Mouse (Mus musculus) neutrophil, adult 5-6 weeks (primary cell): ENCODE results near the gene Fat2. TPM values are rescaled to one million over a fixed set of nuclear protein-coding genes. Genes with fewer than 3 reads are reported as not detected.

ENCODE experiments used
- ATAC-seq: fragments of 151-379, 151-347 bp; 2 replicates; pipeline ENCODE4 v1.8.0; 2017; ENCODE audit warnings: mild to moderate bottlenecking, moderate TSS enrichment; ENCODE audit not compliant: insufficient number of reproducible peaks, poor library complexity, low FRiP score, severe bottlenecking; ENCODE audit errors: extremely low read depth
- total RNA-seq: library from RNA; stranded (forward); fragments of 200-1000 nt; gene quantifications from 2 replicates; pipeline ENCODE4 v1.2.3, GENCODE M21; 2017

Fat2 gene
- total RNA-seq = not detected in 2 replicates

- no peak for ATAC-seq
Measured at GRCm38 (mm10) chr11:55336101-55336891, at the start of gene Fat2. TSS of gene Fat2 (minus strand) at chr11:55336564.

DNA sequence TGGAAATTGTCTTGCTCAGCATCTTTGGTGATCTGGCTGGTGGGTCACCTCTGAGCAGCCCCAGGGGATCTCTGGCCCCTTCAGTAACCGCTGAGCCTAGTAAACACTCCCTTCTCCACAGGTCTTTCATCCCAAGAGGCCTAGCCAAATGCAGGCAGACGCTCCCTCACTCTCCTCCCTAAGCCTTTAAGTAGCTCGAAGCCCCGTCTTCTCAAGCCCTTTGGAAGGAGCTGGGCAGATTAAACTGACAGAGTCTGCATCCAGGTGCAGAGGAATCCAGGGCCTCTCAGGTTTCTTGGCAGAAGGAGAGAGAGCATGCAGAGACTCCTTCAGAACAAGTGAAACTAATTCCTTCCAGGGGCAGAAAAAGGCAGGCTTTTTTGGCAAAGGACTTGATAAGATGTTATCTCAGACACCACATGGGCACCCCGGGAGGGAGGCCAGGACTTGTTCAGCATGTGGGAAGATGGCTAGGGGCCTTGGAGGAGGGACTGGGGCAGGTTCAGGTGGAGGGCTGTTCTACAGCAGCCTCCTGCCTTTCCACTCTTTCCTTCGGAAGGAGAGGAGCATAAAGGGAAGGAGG lies 47.2 kb upstream of the Fat2 start:
- no peak for ATAC-seq

DNA sequence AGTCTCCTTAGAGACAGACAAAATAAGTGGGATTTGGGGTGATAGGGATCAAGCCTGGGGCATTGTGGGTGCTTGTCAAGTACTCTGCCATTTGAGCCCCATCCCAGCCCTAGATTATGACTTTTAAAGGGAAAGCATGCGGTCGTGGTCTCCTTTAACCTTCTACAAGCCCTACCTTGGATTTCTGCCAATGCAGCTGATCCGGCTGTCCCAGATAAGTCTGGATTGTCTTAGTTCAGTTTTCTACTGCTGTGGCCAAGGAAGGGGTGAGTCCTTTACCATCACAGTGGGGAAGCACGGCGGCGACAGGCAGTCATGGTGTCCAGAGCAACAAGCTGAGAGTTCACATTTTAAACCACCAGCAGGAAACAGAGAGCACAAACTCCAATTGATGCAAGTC lies 44.5 kb upstream of the Fat2 start:
- no peak for ATAC-seq

- no peak for ATAC-seq
Measured at GRCm38 (mm10) chr11:55378371-55378770, 42.0 kb upstream of the Fat2 start.

DNA sequence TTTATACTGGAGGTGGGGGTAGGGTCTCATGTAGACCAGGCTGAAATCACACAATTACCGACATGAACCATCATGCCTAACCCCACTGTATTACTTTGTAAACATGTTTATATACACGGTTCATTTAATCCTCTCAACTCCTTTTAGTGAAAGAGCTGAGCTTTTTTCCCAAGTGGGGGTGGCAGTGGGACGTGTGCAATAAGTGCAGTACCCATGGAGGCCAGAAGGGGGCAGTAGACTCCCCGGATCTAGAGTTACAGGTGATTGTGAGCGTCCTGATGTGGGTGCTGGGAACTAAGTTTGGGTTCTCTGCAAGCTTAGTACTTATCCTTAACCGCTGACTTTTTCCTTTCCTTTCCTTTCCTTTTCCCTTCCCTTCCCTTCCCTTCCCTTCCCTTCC lies 37.5 kb upstream of the Fat2 start:
- ATAC-seq = no peak

DNA sequence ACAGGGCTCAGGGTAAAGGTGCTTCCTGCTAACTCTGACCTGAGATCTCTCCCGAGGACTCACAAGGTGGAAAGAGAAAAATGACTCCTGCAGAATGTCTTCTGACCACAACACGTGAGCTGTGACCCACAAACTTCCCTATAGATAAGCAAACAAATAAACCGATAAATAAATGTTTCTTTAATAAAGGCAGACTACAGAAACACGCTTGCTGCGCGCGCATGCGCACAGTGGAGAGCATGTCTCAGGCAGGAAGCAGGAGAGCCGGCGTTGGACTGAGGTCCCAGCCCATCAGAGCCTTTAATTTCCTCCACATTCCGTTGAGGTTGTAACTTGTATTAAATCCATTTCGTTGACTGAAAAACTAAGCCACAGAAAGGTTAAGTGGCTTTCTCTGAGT lies 37.0 kb upstream of the Fat2 start:
- ATAC-seq = no peak

- ATAC-seq = no peak
Measured at GRCm38 (mm10) chr11:55372001-55372400, 35.6 kb upstream of the Fat2 start.

DNA sequence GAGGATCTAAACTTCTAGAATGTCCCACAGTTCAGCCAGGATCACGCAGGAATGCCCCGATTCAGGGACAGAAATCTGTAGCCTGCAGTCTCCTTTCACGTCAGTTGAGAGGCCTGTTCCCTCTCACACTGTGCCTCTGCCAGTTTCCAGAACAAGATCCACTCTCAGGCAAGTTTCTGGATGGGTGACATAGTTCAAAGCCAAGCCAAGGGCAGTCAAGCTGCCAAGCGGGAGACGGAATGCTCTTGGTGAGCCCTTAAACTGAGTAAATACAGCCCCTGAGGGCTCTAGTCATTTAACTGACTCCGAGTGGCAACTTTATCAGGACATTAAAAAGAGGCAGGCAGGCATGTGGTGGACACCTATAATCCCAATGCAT lies 32.7 kb upstream of the Fat2 start:
- no peak for ATAC-seq

DNA sequence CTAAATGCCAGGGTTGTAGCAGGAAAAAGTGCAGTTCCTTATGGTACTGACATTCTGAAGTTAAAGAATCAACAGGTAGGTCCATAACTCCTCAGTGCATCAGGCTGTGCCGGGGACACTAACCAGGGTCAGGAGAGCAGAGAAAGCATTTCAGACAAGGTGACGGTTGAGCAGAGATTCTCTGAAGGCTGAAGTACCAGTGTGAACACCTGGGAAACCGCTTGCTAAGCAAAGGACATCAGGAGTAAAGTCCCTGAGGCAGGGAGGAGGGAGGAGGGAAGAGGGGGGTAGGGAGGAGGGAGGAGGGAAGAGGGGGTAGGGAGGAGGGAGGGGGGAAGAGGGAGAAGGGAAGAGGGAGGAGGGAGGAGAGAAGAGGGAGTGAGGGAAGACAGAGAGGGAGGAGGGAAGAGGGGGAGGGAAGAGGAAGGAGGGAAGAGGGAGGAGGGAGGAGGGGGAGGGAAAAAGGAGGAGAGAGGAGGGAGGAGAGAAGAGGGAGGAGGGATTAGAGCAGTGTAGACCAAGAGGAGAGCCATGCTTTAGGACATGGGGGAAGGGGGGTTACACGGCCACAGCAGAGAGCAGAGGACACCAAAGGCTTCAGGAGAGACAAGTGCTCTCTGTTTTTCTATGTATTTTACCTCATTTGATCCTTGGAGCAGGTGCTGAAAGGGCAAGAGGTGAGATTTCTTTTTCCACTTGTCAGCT lies 32.2 kb upstream of the Fat2 start:
- no peak for ATAC-seq

GRCm38 (mm10) chr11:55367783-55368182 lies 31.4 kb upstream of the Fat2 start:
- no peak for ATAC-seq

DNA sequence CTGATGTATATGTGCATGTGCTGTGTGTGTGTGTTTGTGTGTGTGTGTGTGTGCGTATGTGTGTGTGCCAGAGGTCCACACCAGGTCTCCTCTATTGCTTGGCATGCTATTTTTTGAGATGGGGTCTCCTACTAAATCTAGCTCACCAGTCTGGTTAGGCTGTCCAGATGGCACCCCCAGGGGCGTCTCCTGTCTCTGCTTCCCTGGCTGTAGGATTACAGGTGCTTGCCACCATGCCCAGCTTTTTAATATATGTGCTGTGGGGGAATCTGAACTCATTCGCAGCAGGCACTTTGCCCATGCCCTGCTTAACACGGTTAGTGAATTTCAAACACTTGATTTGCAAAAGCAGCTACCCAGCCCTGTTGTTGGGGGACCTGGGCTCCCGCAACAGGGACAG lies 29.5 kb upstream of the Fat2 start:
- no peak for ATAC-seq

GRCm38 (mm10) chr11:55365242-55365641 lies 28.9 kb upstream of the Fat2 start:
- no peak for ATAC-seq

DNA sequence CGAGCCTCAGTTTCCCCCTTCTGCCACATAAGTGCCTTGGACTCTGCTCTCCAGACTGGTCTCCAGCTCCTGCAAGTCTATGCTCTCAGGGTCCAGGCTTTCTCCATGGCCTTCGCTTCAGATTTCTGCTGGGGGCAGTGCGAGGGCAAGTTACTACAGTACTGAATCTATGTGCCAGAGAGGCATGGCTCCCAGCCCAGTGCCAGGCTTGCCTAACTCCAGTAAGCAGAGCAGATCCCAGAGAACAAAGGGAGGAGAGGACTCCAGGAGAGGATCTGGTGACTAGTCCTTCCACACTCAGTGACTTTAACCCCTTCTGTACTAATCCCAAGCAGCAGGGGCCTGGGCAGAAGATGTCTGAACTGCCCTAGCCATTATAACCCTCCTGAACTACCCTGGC lies 28.3 kb upstream of the Fat2 start:
- ATAC-seq = no peak

DNA sequence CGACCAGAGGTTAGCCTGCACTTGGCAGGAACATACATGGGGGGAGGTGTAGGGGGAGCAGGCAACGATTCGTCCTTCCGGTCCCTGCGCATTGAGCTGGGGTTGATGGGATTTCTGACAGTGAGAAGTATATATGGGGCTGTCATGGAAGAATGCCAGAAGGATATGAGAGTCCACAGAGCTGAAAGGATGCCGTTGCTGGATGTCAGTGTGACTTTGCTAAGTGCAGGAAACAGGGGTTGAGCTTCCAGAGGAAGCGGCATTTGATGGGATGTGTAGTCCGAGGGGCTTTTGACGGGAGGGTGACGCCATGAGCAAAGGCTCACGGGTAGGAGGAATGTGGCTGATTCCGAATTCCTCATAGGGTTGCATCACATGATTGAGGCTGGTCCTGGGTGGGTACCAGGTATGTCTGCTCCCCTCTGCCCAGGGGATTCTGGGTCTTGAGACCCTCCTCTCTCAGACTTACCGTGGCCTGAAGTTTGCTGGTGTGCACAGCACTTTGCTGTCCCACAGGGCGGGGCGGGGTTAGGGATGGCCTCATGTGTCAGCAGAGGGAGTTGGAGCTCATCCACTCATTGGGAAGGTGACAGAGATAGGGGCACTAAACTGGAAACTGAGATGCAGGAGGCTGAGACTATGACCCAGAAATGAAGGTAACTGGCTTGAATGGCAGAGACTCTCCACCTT lies 21.9 kb upstream of the Fat2 start:
- ATAC-seq = no peak

- ATAC-seq = no peak
Measured at GRCm38 (mm10) chr11:55356846-55357245, 20.5 kb upstream of the Fat2 start.

- ATAC-seq = no peak
Measured at GRCm38 (mm10) chr11:55341961-55342371, 5.6 kb upstream of the Fat2 start.

- no peak for ATAC-seq
Measured at GRCm38 (mm10) chr11:55340789-55341188, 4.4 kb upstream of the Fat2 start.

- no peak for ATAC-seq
Measured at GRCm38 (mm10) chr11:55337032-55337769, 837 bp upstream of the Fat2 start.
